Mouse (Mus musculus) hindbrain, postnatal 0 days (tissue): ENCODE measurements around the gene Nynrin. TPM values are rescaled to one million over a fixed set of nuclear protein-coding genes. Genes with fewer than 3 reads are reported as not detected.
A peak's percentile ranks its signal among the peaks of the same experiment; 100 is the strongest.

Experiments used
- ATAC-seq: fragments of 200-750 bp; cut with Nextera tagmentation; 2 replicates; pipeline ENCODE4 v1.8.0; 2017; ENCODE audit warnings: mild to moderate bottlenecking, moderate TSS enrichment, moderate library complexity
- DNase-seq: peaks from one replicate; pipeline ENCODE4 v3.0.0-alpha.2; 2015; ENCODE audit warnings: low spot score
- H3K27ac ChIP-seq: fragments of 300-500 bp; sonication (generic); 2 replicates; pipeline ENCODE4 v1.5.1; 2014; ENCODE audit warnings: mild to moderate bottlenecking
- H3K27me3 ChIP-seq: fragments of 300-500 bp; sonication (generic); 2 replicates; pipeline ENCODE4 v1.6.1; 2014; ENCODE audit warnings: low read length, mixed read lengths; ENCODE audit not compliant: insufficient read depth
- H3K36me3 ChIP-seq: fragments of 300-500 bp; sonication (generic); 2 replicates; pipeline ENCODE4 v1.6.1; 2014; ENCODE audit warnings: low read length, mixed read lengths; ENCODE audit not compliant: insufficient read depth
- H3K4me1 ChIP-seq: fragments of 300-500 bp; sonication (generic); 2 replicates; pipeline ENCODE4 v1.6.1; 2014; ENCODE audit warnings: antibody characterized with exemption, low read length, mixed read lengths; ENCODE audit not compliant: insufficient read depth
- H3K4me2 ChIP-seq: fragments of 300-500 bp; sonication (generic); 2 replicates; pipeline ENCODE4 v1.6.1; 2014; ENCODE audit warnings: low read depth, mild to moderate bottlenecking, low read length, moderate library complexity, mixed read lengths
- H3K4me3 ChIP-seq: fragments of 300-500 bp; sonication (generic); 2 replicates; pipeline ENCODE4 v1.5.1; 2014; ENCODE audit warnings: low read length
- H3K9ac ChIP-seq: fragments of 300-500 bp; sonication (generic); replicated peaks from 2 replicates; pipeline ENCODE4 v1.6.1; 2014; ENCODE audit warnings: mild to moderate bottlenecking, low read length, moderate library complexity, mixed read lengths
- H3K9me3 ChIP-seq: fragments of 300-500 bp; sonication (generic); 2 replicates; pipeline ENCODE4 v1.6.1; 2016; ENCODE audit warnings: low read length, mixed read lengths
- CTCF ChIP-seq: IDR thresholded peaks from 2 replicates; pipeline ENCODE4 v1.5.1; 2016; ENCODE audit warnings: antibody characterized with exemption, control low read depth, low read depth
- WGBS: fragments of 180-500 bp; shearing (Covaris S2); extraction: QIAGEN DNeasy Blood & Tissue Kit; methylation state at CpG from one replicate; pipeline ENCODE4 v1.1.7; 2014; 5-methylcytosine and 5-hydroxymethylcytosine counted together
- polyA plus RNA-seq: library from polyadenylated mRNA; unstranded; fragments of >200 nt; fragmentation: Nextera tagmentation; extraction: Ambion mirVana; gene quantifications from 2 replicates; pipeline ENCODE4 v1.2.1, GENCODE M21; 2015
- total RNA-seq: library from RNA; depleted of rRNA; stranded (reverse); fragments of >200 nt; gene quantifications from 2 replicates; pipeline ENCODE4 v1.2.3, GENCODE M21; 2014

Gene Nynrin
- total and polyA plus RNA-seq, 2 experiments from 2014 or later, result 6.4 to 39.3 TPM

- 92% methylated on average over 14 of the region's 14 CpGs for WGBS
- Histone ChIP-seq H3K4me2 (no peak overlapping the region), H3K36me3 (peaks cover 55% of the 10 kb centered on the region), H3K27me3 (no peaks in the 10 kb centered on the region), H3K4me3 (no peak overlapping the region), H3K9me3 (no peaks in the 10 kb centered on the region), H3K9ac (no peak overlapping the region), H3K4me1 (no peaks in the 10 kb centered on the region), H3K27ac (no peak overlapping the region)
- DNase-seq (no peak), ATAC-seq (no peak)
- TF ChIP-seq CTCF, result no peak
Observed at GRCm38 (mm10) chr14:55868230-55869026, 14.6 kb downstream of the Nynrin start.

DNA sequence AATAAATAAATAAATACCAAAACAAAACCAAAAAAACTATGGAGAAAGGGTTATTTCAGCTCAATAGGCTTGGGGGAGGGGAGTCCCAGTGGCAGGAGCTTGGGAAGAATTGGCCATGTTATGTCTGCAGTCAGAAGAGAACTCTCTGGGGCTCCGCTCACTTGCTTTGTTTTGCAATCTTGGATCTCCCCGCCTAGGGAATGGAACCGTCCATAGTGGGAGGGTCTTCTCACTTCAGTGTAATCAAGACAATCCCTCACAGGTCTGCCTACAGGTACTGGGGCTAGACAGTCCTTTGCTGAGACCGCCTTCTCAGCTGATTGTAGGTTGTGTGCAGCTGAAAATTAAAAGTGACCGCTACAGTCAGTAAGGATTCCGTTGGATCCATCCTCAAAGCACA is 15.7 kb downstream of the Nynrin start:
- H3K9ac ChIP-seq, result no peak overlapping the region
- 98% methylated on average over 6 of the region's 6 CpGs for WGBS

DNA sequence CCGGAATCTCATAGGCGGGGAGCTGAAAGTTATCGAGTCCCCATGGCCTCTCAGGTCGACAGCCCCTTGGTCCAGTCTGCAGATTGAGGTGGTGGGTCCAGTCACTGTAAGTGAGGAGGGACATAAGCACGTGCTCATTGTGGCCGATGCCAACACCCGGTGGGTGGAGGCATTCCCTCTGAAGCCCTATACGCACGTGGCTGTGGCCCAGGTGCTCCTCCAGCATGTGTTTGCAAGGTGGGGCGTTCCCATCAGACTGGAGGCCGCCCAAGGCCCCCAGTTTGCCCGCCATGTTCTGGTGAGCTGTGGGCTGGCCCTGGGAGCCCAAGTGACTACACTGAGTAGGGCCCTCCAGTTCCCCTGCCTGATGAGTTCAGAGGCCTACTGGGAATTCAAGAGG is 18.2 kb downstream of the Nynrin start:
- H3K27me3 ChIP-seq, result no peaks in the 10 kb centered on the region
- H3K9me3 ChIP-seq, result no peaks in the 10 kb centered on the region
- DNase-seq (no peak), ATAC-seq (no peak)
- WGBS, result 93% methylated on average over 12 of the region's 12 CpGs
- H3K4me3 ChIP-seq, result no peak overlapping the region
- no peak for TF ChIP-seq CTCF
- no peak overlapping the region for H3K4me2 ChIP-seq
- H3K9ac ChIP-seq, result no peak overlapping the region
- no peaks in the 10 kb centered on the region for H3K4me1 ChIP-seq
- H3K27ac ChIP-seq, result no peak overlapping the region
- H3K36me3 ChIP-seq, result peaks cover 34% of the 10 kb centered on the region

More for the DNA sequence above, 15.7 kb downstream of the Nynrin start:
- Histone ChIP-seq H3K27ac (no peak overlapping the region), H3K27me3 (no peaks in the 10 kb centered on the region), H3K9me3 (no peaks in the 10 kb centered on the region), H3K4me1 (no peaks in the 10 kb centered on the region), H3K4me3 (no peak overlapping the region), H3K4me2 (no peak overlapping the region), H3K36me3 (peaks cover 52% of the 10 kb centered on the region)
- no peak for DNase-seq
- TF ChIP-seq CTCF, result no peak
- ATAC-seq, result no peak

DNA sequence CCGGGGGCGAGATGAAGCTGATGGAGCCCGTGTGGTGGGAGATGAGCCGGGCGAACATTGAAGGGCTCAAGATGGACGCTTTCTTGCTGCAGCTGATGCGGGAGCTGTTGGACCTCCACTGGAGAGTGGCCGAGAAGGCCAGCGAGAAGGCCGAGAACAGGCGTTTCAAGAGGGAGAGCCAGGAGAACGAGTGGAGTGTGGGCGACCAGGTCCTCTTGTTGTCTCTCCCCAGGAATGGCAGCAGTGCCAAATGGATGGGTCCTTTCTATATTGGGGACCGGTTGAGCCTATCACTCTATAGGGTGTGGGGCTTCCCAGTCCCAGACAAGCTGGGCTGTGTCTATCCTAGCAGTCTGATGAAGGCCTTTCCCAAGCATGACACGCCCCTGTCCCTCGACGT is 18.7 kb downstream of the Nynrin start:
- Histone ChIP-seq H3K4me1 (no peaks in the 10 kb centered on the region), H3K27me3 (no peaks in the 10 kb centered on the region), H3K36me3 (peaks cover 34% of the 10 kb centered on the region), H3K9me3 (no peaks in the 10 kb centered on the region), H3K4me3 (no peak overlapping the region), H3K27ac (no peak overlapping the region), H3K9ac (no peak overlapping the region), H3K4me2 (no peak overlapping the region)
- TF ChIP-seq CTCF, result no peak
- 91% methylated on average over 17 of the region's 17 CpGs for WGBS
- DNase-seq (no peak), ATAC-seq (no peak)

DNA sequence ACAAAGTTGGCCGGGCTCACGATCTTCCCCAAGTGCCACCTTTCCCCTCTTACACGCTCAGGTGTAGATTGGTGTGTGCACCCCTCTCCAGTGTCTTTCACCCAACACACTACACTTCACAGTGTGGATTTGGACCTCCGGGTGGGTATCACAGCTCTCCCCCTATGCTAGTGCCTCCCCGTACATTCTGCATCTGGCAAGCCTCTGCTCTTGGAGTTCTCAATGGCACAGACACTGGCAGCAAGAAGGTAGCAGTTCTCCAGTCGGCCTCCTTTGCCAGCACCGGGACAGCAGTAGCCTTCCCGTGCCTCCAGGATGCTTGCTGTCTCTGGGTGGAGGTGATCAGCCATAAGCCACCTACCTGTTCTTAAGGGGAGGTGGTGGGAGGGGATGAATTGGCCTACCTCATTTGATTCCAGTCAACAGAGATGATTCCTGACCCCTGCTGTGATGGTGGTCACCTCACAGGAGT is 19.5 kb downstream of the Nynrin start:
- Histone ChIP-seq H3K4me2 (no peak overlapping the region), H3K4me3 (no peak overlapping the region), H3K36me3 (peaks cover 31% of the 10 kb centered on the region), H3K9me3 (no peaks in the 10 kb centered on the region), H3K27me3 (no peaks in the 10 kb centered on the region), H3K27ac (peak overlapping the region; percentile 57; the same call in 1 of the 2 replicates), H3K9ac (peak overlapping the region; percentile 22; the same call in 1 of the 2 replicates), H3K4me1 (no peaks in the 10 kb centered on the region)
- ATAC-seq (peak; percentile 30), DNase-seq (no peak)
- 76% methylated on average over 8 of the region's 8 CpGs for WGBS
- TF ChIP-seq CTCF, result no peak

DNA sequence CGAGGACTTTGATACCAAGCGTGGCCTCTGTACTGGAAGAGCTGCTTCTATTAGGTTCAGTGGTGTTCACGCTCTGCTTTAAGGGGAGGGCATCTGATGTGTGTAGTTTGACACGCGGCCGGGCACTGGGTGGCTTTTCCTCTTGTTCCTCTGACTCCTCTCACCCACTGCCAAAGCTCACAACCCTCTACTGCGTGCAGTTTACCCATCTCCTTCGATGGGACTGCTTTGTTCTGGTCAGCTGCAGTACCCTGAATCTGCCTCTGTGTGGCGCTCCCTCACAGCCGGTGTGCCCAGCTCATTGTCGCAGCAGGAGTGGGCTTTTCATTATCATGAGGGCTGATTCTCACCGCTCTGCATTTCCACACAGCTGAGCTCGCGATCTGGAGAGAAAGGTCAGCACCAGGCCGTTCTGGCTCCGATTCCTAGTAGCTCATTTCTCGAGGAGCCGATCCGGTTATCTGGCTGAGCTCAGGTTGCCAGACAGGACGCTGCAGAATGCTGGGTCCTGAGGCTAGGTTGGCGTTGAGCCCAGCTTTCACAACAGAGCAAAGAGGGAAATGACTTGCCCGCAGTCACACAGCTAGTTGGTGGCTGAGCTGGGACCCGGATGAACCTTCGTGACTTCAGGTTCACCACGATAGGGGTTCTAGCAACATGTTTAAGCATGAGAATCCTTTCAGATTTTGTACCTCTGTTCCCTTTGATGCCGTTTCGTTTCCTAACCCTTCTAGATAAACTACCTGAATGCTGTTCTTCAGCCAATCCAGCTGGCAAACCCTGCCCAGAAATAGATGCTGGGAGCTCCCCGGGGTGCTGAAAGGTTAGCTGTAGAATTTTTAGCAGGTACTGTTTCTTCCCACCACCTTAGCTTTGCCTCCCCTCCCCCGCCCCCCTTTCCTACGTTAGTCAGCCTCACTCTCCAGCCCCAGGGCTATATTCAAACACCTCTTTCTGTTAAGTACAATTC is 20.2 kb downstream of the Nynrin start:
- Histone ChIP-seq H3K9me3 (no peaks in the 10 kb centered on the region), H3K4me1 (no peaks in the 10 kb centered on the region), H3K27me3 (no peaks in the 10 kb centered on the region), H3K4me3 (peak overlapping the region; percentile 10; the same call in 1 of the 2 replicates), H3K4me2 (peak overlapping the region; percentile 42), H3K36me3 (peaks cover 31% of the 10 kb centered on the region), H3K9ac (peak overlapping the region; percentile 22; the same call in 1 of the 2 replicates), H3K27ac (peak overlapping the region; percentile 57)
- WGBS, result 15% methylated on average over 30 of the region's 30 CpGs
- peak; percentile 99 for TF ChIP-seq CTCF
- DNase-seq, result peak; percentile 88
- ATAC-seq, result peak; percentile 70
